In genomic region chr3:52268737-52269513, GRCm38 (mm10) we compare ENCODE assay signal across 8 mouse cellular contexts. TPM values are rescaled to one million over a fixed set of nuclear protein-coding genes. Genes with fewer than 3 reads are reported as not detected.
DNase-seq lines count a peak whose midpoint lies in the region; ATAC-seq and TF ChIP-seq lines count a peak whose summit lies in the region.

No protein-coding gene starts in this region.

- no peak for TF ChIP-seq CTCF in cortical plate, adult 2 months (IDR thresholded peaks at IDR 0.05; ENCODE audit: extremely low read depth, insufficient read depth, low read length)

- peak overlapping the region; percentile 88 for H3K4me3 ChIP-seq in cortical plate, adult 2 months (ENCODE audit: insufficient read depth, low read length)
- peak overlapping the region; percentile 75 for H3K4me3 ChIP-seq in lung, embryonic 15.5 days

- peak; percentile 50 for DNase-seq in urinary bladder, postnatal 14 days (ENCODE audit: low spot score)
- DNase-seq in urinary bladder, postnatal 10 days (ENCODE audit: low spot score), result no peak
- DNase-seq in heart, adult 18-20 months, result peak; percentile 44 to 75
- DNase-seq in kidney, adult 18-20 months, result peak; percentile 82
- peak; percentile 68 for DNase-seq in retina, postnatal 1 day
- DNase-seq in frontal cortex, postnatal 36 days (ENCODE audit: low spot score in 2 of 2), result no peak

- under 1% methylated on average over 78 of the region's 89 CpGs for WGBS in lung, embryonic 15.5 days

- no peaks in the 10 kb centered on the region; the same call in 1 of the 2 replicates for H3K4me1 ChIP-seq in cortical plate, adult 2 months (ENCODE audit: control insufficient read depth, insufficient read depth, low read length)
- peaks cover 27% of the 10 kb centered on the region for H3K4me1 ChIP-seq in lung, embryonic 15.5 days

- H3K4me2 ChIP-seq in lung, embryonic 15.5 days, result peak overlapping the region; percentile 96

- peak overlapping the region; percentile 75 for H3K9ac ChIP-seq in lung, embryonic 15.5 days

- H3K9me3 ChIP-seq in lung, embryonic 15.5 days, result no peaks in the 10 kb centered on the region

- peaks cover 8% of the 10 kb centered on the region for H3K27me3 ChIP-seq in lung, embryonic 15.5 days

- H3K27ac ChIP-seq in cortical plate, adult 2 months (ENCODE audit: insufficient read depth, low read length), result peak overlapping the region; percentile 97
- H3K27ac ChIP-seq in lung, embryonic 15.5 days, result peak overlapping the region; percentile 90

- ATAC-seq in lung, embryonic 15.5 days (ENCODE audit: borderline replicate concordance, extremely low read depth, low FRiP score, low TSS enrichment), result peak; percentile 32

- no peak for TF ChIP-seq POLR2A in cortical plate, adult 2 months (IDR thresholded peaks at IDR 0.05; ENCODE audit: extremely low read depth, insufficient read depth, low read length)

- no peaks in the 10 kb centered on the region for H3K36me3 ChIP-seq in lung, embryonic 15.5 days

RNA-seq across cellular contexts. Expression of gene Foxo1, which starts 0.8 kb away (rescaled TPM):
- polyA plus RNA-seq in cortical plate, adult 2 months (2012; rRNA removed), result 6.7 and 8.5 TPM in 2 replicates
- total RNA-seq in heart, adult 18-20 months (2021), result 10 to 100 TPM; 11.1 to 14.0 TPM
- polyA plus RNA-seq in lung, embryonic 15.5 days (2015; fragmentation: Nextera tagmentation; extraction: Ambion mirVana), result 5.6 and 6.0 TPM in 2 replicates

Comparison
In these comparisons a context has a peak if more than half of its experiments do, and no peak if none do; other contexts are left out.
1. DNase-seq: peak in urinary bladder, postnatal 14 days (single experiment), heart, adult 18-20 months (2 of 2), kidney, adult 18-20 months (single experiment) and retina, postnatal 1 day (single experiment); none in urinary bladder, postnatal 10 days (single experiment) and frontal cortex, postnatal 36 days (0 of 2).